Mouse (Mus musculus) C2C12 (cell line): ENCODE measurements around the gene Smpd2.

Experiments used
- CEBPB ChIP-seq: IDR thresholded peaks from one replicate; pipeline ENCODE4 v1.6.1; 2011; ENCODE audit warnings: low read depth, mild to moderate bottlenecking, control low read depth, moderate library complexity
- CTCF ChIP-seq: IDR thresholded peaks from one replicate; pipeline ENCODE4 v1.5.1; 2011; ENCODE audit not compliant: control insufficient read depth, insufficient read depth, insufficient read length
- FOSL1 ChIP-seq: IDR thresholded peaks from one replicate; pipeline ENCODE4 v1.8.0; 2011; ENCODE audit warnings: mild to moderate bottlenecking, low read length; ENCODE audit not compliant: poor library complexity, insufficient read depth, severe bottlenecking
- MYOD1 ChIP-seq: IDR thresholded peaks from one replicate; pipeline ENCODE4 v1.6.1; 2011; ENCODE audit warnings: low read depth; ENCODE audit not compliant: control insufficient read depth, insufficient read length

DNA sequence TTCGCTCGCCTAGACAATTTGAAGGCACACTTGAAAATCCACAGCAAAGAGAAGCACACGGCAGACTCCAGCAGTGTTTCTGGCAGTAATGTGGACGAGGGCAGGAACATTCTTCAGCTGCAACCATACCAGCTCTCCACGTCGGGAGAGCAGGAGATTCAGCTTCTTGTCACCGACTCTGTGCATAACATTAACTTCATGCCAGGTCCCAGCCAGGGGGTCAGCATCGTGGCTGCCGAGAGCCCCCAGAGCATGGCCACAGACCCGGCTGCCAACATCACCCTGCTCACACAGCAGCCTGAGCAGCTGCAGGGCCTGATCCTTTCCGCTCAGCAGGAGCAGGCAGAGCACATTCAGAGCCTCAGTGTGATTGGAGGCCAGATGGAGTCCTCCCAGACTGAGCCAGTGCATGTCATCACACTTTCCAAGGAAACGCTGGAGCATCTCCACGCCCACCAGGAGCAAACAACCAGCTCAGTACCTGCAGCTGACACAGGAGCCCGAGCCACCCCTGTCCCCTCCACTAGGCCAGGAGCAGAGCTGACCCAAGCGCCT, 25.7 kb downstream of the Smpd2 start:
- TF ChIP-seq CTCF (no peak), CEBPB (no peak), MYOD1 (no peak), FOSL1 (no peak)
